Comparison of ENCODE assay signal across 28 mouse cellular contexts in genomic region chr6:117929945-117930655, GRCm38 (mm10). TPM values are rescaled to one million over a fixed set of nuclear protein-coding genes. Genes with fewer than 3 reads are reported as not detected.
"Had no signal": no experiment of that assay in that cellular context is flagged by ENCODE, and none has a peak within 500 bp of the region (broad histone marks: within the 10 kb centered on the region; RNA-seq: fewer than 3 reads in every experiment).

No protein-coding gene starts in this region.

- H3K9me3 ChIP-seq: liver, embryonic 15.5 days; lung, embryonic 15.5 days; megakaryocyte, embryonic 14.5 days; neural tube, embryonic 12.5 days; neural tube, embryonic 15.5 days had no signal

- H3K4me2 ChIP-seq: liver, embryonic 15.5 days; lung, embryonic 15.5 days; midbrain, embryonic 11.5 days; neural tube, embryonic 12.5 days; neural tube, embryonic 15.5 days had no signal

- DNase-seq: kidney, adult 9 months; kidney, postnatal 14 days; layer of hippocampus, adult 9-11 months; lung, adult 18-20 months; lung, postnatal 10 days; lung, postnatal 36 days; midbrain, embryonic 14.5 days; right cerebral cortex, adult 18-20 months; right cerebral cortex, postnatal 14 days; right cerebral cortex, postnatal 4 days; thymus, adult 2 months; thymus, postnatal 14 days; thymus, postnatal 4 days had no signal

- H3K4me3 ChIP-seq: layer of hippocampus, adult 2 months; liver, embryonic 15.5 days; lung, embryonic 15.5 days; megakaryocyte, embryonic 14.5 days; neural tube, embryonic 12.5 days; neural tube, embryonic 15.5 days had no signal

- H3K27ac ChIP-seq: layer of hippocampus, adult 2 months; liver, embryonic 15.5 days; lung, embryonic 15.5 days; neural tube, embryonic 12.5 days; neural tube, embryonic 15.5 days; stomach, postnatal 0 days had no signal

- H3K27me3 ChIP-seq: liver, embryonic 15.5 days; lung, embryonic 15.5 days; megakaryocyte, embryonic 14.5 days; neural tube, embryonic 12.5 days; neural tube, embryonic 15.5 days had no signal

- H3K9ac ChIP-seq: liver, embryonic 15.5 days; lung, embryonic 15.5 days; neural tube, embryonic 12.5 days; neural tube, embryonic 15.5 days had no signal

- H3K4me1 ChIP-seq: lung, embryonic 15.5 days; neural tube, embryonic 12.5 days; neural tube, embryonic 15.5 days had no signal

RNA-seq across cellular contexts. Expression of gene Fxyd4, which starts 7.4 kb away (rescaled TPM):
- total RNA-seq: layer of hippocampus, adult 2 months; layer of hippocampus, postnatal 25 days; left cerebral cortex, adult 18-20 months; left cerebral cortex, postnatal 10 days; left cerebral cortex, postnatal 36 days; liver, adult 2 months; midbrain, postnatal 0 days had no signal
- polyA plus RNA-seq: large intestine, adult 2 months had no signal
